Mouse (Mus musculus) adrenal gland, adult (tissue): Measurements from ENCODE around the gene Tmem221.

Source experiments
- DNase-seq, 2 experiments: peaks; one replicate each; pipeline ENCODE4 v3.0.0; 2022 to 2023; ENCODE audit warnings: low spot score in 1 of 2; ENCODE audit not compliant: inconsistent age in 2 of 2

The Tmem221 gene

GRCm38 (mm10) chr8:71558071-71558957, at the start of gene Tmem221:
Gene Tmem221, minus strand, starts transcription at chr8:71558871.
- peak in 1 of 2 experiments; percentile 49 for DNase-seq

GRCm38 (mm10) chr8:71604021-71604420, 45.4 kb upstream of the Tmem221 start:
- DNase-seq: no peak

DNA sequence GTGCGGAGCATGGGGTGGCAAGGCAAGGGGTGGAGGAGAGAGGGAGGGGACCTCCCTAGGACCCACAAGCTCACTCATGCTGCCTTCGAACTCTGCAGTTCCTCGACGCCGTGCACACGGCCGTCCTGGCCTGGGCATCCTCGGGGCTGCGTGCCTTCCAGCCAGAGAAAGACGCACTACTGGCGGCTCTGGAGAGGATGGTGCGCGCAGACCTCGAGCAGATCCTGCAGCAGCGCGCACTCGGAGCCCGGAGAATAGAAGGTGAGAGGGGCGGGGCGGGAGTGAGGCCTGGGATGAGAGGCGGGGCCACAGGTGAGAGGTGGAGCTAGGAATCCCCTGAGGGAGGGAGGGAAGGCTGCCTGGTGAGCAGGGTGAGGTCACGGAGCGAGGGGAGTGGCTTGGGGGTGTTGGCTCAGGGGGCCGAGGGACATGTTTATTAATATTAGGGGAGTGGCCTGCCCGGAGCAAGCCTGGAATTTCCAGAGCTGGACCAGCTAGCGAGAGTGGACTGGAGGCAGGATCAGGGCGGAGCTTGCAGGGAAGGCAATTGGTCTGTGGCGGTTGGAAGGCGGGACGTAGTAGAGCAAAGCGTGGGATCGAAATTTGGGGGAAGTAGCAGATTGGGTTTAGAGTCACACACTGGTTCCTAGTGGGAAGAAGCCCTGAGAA, 44.1 kb upstream of the Tmem221 start:
- DNase-seq: peak; percentile 82 to 91

- DNase-seq: no peak
Measured at GRCm38 (mm10) chr8:71601939-71602665, 43.4 kb upstream of the Tmem221 start.

- no peak for DNase-seq
Measured at GRCm38 (mm10) chr8:71598841-71599240, 40.2 kb upstream of the Tmem221 start.

GRCm38 (mm10) chr8:71598375-71598774, 39.7 kb upstream of the Tmem221 start:
- no peak for DNase-seq

DNA sequence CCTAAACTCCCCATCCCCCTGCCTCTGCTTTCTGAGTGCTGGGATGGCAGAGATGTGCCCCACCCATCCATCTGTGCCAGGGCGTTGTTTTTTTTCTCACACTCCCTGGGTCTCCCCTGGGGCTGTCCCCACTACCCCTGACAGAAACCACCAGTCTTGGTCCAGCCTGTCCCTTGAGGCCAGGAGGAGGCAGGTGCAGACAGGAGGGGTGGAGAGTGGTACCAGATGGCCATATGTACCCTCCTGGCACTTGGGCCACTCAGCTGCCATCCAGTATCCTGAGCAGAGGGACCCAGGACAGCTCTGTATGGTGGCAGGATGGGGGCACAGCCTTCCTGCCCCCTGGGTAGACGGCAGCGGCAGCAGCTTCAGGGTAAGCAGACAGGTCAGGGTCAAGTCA, 38.8 kb upstream of the Tmem221 start, which contains the start of gene Fam129c:
Fam129c (plus strand) TSS at position 198 of the 400 bp plus-strand sequence.
- DNase-seq: no peak

- DNase-seq: no peak
Measured at GRCm38 (mm10) chr8:71596798-71597197, 38.1 kb upstream of the Tmem221 start.

GRCm38 (mm10) chr8:71596384-71596783, 37.7 kb upstream of the Tmem221 start:
- DNase-seq: no peak

GRCm38 (mm10) chr8:71595862-71596261, 37.2 kb upstream of the Tmem221 start:
- DNase-seq: peak; percentile 90 to 96

- DNase-seq: no peak
Measured at GRCm38 (mm10) chr8:71594324-71594722, 35.7 kb upstream of the Tmem221 start.

GRCm38 (mm10) chr8:71593556-71594323, 35.1 kb upstream of the Tmem221 start:
- peak in 1 of 2 experiments; percentile 66 for DNase-seq

DNA sequence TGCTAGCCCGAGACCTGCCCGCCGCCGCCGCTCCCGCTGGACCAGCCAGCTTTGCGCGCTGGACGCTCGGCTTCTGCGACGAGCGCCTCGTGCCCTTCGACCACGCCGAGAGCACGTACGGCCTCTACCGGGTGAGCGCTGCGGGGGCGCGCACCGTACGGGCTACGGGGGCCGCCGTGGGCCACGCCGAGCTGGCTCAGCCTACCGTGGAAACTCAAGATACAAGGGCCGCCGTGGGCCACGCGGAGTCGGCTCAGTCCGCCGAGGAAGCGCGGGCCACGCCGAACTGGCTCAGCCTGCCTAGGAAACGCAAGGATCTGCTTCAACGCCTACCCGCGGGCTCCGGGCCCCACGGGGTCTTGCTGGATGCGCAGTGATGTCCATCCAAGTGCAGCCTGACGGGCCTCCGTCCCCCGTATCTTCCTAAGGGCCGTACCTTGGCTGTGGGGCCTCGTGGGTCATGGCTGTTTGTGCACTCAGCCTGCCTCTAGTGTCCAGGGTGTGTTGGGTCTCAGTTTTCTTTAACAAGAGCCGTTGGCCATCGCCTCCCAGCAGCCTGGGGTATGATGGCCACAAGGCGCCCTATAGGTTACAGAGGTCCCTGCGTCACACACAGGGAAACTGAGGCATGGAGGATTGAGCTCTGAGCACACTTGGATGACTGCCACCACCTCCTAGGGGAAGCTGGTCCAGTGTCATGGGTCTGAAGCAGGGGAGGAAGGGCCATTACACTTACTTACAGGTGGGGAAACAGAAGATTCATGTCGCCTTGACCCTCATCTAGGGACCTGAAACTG, 33.9 kb upstream of the Tmem221 start:
- DNase-seq: peak in 1 of 2 experiments; percentile 89

- peak; percentile 98 for DNase-seq
Measured at GRCm38 (mm10) chr8:71591471-71592373, 33.1 kb upstream of the Tmem221 start, which contains the start of gene Pgls. Gene Pgls, plus strand, starts transcription at chr8:71592176.

GRCm38 (mm10) chr8:71591017-71591416, 32.3 kb upstream of the Tmem221 start:
- DNase-seq: no peak

- no peak for DNase-seq
Measured at GRCm38 (mm10) chr8:71588762-71589161, 30.1 kb upstream of the Tmem221 start.

DNA sequence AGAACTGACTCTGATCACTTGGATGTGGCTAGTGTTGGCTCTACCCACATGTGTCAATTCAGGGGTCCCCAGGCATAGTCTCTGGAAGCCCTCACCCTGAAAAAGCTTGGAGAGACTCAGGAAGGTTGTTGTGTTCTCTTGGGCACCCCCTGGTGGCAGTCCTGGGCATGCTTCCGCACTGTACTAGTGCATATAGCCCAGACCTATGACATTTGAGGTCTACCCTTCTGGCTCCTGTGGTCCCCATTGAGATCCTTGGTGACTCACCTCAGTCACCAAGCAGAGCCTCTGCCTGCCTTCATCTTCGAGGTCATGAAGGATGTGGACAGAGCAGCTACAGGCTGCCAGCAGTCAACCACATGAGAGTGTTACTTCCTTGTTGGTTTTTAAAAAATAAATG, 28.2 kb upstream of the Tmem221 start:
- DNase-seq: peak; percentile 60 to 83

DNA sequence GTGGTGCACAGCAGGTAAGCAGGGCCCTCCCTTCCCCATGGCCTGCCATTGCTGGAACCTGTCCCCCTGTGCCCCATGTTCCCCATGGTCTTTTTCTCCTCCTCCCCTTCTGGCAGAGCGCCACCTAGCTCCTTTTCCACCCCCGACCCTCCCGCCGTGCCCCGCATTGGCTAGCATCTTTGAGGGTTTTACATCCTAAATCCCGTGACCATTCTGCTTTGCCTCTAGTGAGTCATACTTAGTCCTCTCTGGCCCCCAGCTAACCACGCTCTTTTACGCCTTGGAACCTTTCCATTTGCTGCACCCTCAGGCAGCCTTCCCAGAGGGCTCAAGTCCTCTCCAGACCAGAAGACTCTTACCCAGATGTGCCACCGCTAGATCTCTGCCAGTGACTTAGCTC, 21.5 kb upstream of the Tmem221 start:
- DNase-seq: peak in 1 of 2 experiments; percentile 62

- DNase-seq: peak; percentile 77 to 92
Measured at GRCm38 (mm10) chr8:71579476-71579875, 20.8 kb upstream of the Tmem221 start.
